Mouse (Mus musculus) thymus, postnatal 10 days (tissue): ENCODE results near the gene Zp1.

ENCODE experiments used
- DNase-seq, 2 experiments: peaks; one replicate each; pipeline ENCODE4 v3.0.0; 2021; ENCODE audit warnings: low spot score in 2 of 2

The Zp1 gene

GRCm38 (mm10) chr19:10920532-10920931 lies at the start of gene Zp1:
Gene Zp1, minus strand, starts transcription at chr19:10920632.
- DNase-seq = no peak

DNA sequence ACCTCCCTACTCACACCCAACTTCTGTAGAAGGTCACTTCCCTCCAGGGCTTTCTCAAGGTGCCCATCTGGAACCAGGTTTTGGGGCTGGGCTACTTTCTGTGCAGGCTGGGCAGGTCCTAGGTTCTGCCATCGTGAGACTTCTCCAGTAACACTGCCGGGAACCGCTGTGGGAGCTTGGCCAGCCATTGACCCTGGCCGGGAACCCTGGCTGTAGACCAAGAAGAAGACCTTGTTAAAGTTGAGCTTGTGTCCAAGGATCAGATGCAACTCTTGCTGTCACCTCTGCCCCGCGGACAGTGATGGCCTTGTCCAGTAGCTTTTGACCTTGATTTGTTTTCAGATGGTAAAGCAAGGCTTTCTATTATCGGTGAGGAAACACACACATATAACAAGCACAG lies 48.1 kb upstream of the Zp1 start:
- no peak for DNase-seq

DNA sequence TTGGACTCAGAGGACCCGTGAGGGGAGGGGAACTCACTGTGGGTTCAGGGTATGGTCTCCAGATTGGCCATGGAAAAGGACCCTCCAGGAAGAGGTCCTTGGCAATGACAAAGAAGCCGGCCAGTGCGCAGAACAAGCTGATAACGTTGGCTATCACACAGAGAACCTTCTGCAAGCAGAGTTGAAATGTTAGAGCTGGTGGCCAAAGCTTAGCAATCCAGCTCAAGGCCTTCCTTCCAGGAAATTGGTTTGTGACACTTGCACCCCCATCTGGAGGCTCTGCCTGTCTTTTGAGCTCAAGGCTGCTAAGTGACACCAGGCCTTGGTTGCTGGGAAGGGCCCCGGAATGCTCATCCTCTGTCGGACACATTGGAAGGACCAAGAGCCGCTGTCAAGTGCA lies 45.3 kb upstream of the Zp1 start:
- DNase-seq = no peak

DNA sequence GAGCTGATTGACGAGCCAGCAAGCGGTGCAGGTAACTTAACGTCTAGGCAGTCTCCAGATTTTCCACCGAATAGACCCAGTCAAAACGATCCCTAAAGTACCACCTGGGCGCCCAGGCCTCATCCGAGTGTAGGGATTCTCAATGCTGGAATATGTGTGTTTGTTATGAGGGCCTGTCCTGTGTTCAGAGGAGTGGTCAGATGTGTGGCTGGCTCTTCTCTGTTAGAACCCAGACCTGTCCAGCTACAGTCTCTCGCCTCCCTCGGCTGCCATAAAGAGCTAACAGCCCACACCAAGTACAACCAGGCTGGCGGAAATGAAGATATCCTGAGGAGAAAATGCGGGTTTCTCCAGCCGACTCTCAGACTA lies 39.5 kb upstream of the Zp1 start:
- DNase-seq = no peak

- peak in 1 of 2 experiments; percentile 73 for DNase-seq
Observed at GRCm38 (mm10) chr19:10959085-10959977, 38.9 kb upstream of the Zp1 start.

DNA sequence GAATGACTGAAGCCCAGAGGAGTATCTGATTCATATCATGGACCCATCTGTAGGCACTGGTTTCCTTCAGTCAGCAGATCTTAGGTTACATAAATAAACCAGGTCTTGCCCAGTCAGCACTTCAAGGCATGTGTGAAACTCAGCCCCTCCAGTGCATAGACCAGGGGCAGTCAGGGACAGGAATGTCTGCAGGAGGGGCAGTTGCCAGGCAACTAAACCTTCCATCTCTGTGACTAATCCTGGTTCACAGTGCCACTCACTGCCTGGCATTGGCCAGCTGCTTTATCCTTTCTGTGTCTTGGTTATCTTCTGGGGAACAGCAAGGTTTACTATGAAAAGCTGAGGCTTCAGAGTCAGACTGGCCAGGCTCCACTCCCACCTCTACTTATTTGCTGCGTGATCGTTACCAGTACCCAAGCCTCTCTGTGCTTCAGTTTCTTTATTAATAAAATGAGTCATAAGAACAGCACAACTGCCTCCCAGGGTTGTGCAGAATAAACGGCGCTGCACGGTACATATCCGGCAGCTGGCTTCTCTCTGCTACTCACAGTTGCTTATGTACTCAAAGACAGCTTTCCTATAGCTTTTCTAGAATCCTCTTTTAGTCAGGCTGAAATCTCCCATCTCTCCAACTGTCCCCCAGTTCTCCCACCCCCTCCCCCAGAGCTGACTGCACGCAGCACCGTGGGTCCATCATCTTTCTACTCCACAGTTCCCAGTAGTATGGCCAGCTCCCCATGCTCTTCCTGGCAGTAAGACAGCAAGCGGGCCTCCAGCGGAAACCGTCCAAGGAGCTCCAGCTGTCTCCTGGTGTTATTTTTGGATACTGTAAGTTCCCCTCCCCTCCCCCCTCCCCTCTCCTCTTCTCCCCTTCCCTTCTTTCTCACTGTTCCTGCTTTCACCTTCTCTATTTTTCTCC lies 31.8 kb upstream of the Zp1 start:
- DNase-seq = no peak

DNA sequence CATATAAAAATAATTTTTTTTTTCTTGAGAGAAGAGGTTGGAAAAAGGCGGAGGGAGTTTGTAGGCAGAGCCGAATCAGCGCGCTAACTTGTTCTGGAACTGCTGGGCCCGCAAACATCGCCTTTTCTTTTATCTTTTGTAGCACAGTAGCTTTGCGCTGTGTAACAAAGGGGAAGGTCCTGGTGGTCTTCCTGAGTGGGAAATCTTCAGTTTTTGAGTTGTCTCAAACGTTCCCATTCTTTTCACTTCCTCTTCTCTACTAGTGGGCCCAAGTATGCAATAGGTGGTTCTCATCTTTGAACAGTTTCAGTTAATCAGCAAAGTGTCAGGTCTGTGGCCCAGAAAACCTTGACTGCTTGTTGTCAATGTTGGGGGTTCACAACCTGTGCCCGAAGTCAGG lies 29.1 kb upstream of the Zp1 start:
- DNase-seq = no peak

GRCm38 (mm10) chr19:10949112-10949511 lies 28.7 kb upstream of the Zp1 start, which contains the start of gene Ccdc86:
Gene Ccdc86, minus strand, starts transcription at chr19:10949266.
- DNase-seq = peak; percentile 92

DNA sequence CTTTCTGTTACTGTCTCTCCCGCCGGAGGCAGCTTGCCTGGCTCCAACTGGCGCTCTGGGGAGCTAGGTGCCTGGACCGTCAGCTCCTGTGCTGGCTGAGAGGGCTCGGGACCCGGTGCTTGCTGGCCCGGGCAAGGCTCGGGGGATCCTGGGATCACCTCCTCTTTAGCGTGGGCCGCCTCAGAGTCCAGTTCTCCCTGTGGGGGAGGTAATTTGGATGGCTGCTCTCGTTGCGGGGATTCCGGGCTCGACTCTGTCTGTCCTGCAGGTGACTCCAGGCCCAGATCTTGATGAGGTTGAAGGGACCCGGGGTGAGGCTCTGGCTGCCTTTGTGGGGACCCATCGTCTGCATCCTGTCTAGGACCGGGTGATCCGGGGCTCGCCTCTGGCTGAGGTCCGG lies 28.0 kb upstream of the Zp1 start:
- DNase-seq = peak; percentile 9 to 16

DNA sequence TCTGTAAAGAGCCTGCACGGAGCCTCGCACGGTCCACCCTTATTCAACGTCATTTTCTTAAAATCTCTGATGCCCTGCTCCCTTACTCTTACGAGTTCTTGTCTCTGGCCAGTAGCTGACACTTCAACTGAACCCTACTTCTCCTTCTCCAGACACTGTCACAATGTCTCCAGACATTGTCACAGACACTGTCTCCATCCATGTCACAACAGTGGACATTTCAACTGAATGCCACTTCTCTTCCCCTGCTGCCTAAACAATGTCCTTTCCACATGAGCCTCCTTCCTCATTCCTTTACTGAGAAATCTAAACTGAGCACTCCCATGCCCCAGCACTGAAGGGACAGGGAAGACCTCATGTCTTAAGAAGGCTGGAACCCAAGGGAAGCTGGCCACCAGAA lies 26.8 kb upstream of the Zp1 start:
- no peak for DNase-seq

GRCm38 (mm10) chr19:10946506-10946905 lies 26.1 kb upstream of the Zp1 start:
- DNase-seq = no peak

GRCm38 (mm10) chr19:10943955-10944354 lies 23.5 kb upstream of the Zp1 start:
- no peak for DNase-seq

GRCm38 (mm10) chr19:10940801-10941457 lies 20.5 kb upstream of the Zp1 start:
- no peak for DNase-seq

DNA sequence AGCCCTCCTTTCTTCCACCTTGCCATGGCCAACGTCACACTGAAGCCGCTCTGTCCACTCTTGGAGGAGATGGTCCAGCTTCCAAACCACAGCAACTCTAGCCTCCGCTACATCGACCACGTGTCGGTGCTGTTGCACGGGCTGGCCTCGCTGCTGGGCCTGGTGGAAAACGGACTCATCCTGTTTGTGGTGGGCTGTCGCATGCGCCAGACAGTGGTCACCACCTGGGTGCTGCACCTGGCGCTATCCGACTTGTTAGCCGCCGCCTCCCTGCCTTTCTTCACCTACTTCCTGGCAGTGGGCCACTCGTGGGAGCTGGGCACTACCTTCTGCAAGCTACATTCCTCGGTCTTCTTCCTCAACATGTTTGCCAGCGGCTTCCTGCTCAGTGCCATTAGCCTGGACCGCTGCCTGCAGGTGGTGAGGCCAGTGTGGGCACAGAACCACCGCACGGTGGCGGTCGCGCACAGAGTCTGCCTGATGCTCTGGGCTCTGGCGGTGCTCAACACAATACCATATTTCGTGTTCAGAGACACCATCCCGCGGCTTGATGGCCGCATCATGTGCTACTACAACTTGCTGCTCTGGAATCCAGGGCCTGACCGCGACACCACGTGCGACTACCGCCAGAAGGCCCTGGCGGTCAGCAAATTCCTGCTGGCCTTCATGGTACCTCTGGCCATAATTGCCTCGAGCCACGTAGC lies 19.8 kb upstream of the Zp1 start:
- peak; percentile 34 to 66 for DNase-seq

GRCm38 (mm10) chr19:10938771-10939170 lies 18.3 kb upstream of the Zp1 start:
- no peak for DNase-seq

DNA sequence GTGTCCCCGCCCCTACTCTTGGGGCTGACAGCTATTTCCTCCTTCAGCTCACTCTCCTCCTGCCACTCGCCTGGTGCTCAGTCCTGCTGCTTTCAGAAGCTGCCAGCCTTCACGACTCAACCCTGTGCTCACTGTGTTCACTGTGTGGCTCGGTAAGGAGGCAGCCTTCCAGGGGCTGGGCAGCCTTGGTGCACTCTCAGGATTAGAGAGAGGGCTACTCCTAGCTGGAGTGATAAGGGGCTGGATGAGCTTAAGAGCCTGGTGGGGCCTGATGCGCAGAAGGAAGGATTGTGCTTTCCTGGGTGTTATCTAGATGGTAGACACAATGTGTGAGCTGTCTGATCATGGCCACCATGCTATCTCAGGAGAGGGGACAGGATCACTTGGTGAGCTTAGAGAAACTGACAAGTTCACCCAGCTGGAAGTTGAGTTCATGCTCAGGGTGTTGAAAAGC lies 16.7 kb upstream of the Zp1 start, which contains the start of gene Ptgdr2:
Gene Ptgdr2, plus strand, starts transcription at position 51 of the 454 bp plus-strand sequence.
- DNase-seq = no peak

DNA sequence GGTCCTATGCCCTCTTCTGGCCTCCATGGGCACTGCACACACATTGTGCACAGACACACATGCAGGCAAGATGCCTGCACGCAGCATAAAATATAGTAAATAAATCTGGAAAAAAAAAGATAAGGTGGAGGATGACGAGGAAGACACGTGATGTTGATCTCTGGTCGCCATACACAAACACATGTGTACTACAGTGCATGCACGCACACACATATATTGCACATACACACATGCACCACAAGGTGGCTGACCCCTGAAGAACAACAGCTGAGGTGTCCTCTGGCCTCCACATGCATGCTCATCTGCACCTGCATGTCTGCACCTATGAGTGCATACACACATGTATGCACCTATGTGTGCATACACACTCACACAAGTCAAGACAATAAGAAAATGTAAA lies 15.6 kb upstream of the Zp1 start:
- DNase-seq = no peak

- no peak for DNase-seq
Observed at GRCm38 (mm10) chr19:10935029-10935428, 14.6 kb upstream of the Zp1 start.

DNA sequence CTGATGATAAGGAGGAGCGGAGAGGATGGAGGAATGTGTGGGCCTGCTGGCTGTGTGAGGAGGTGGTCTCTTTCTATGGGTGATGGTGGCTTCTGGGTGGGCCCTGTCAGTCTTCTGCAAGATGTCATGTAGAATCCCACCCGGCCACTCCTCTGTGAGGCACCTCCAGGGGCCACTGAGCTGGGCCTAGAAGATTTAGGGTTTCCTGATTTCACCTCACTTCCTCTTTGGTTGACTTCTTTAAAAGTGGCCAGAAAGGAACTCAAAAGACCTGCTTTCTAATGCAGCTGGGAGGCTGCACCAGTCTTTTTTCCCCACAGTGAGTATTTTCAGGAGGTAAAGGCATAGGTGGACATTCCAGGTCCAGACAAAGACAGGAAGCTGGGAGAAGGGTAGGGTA lies 10.2 kb upstream of the Zp1 start:
- no peak for DNase-seq

- no peak for DNase-seq
Observed at GRCm38 (mm10) chr19:10926666-10927065, 6.2 kb upstream of the Zp1 start.

DNA sequence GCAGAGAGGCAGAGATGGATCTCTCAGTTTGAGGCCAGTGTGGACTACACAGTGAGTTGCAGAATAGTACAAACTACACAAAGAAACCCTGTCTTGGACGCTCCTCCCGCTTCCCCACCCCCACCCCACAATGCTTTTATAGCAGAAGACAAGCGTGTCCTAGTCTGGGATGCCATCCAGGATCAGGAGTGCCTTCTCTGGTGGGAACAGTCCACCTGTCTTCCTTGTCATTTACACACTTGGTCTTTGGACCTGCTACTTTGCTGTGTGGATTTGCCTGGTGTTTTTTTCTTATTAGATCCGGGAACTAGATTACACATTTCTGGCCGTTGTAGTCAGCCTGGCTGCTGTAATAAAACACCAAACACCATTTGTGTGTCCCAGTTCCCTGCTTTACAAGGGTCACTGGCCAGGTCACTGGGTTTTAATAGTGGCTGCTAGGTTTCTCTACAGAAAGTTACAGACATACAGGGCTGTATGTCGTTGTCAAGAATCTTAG lies 5.7 kb upstream of the Zp1 start:
- DNase-seq = no peak
